Mouse (Mus musculus) heart, postnatal 0 days (tissue): ENCODE results near the gene Ttbk2. TPM values are rescaled to one million over a fixed set of nuclear protein-coding genes. Genes with fewer than 3 reads are reported as not detected.
A peak's percentile ranks its signal among the peaks of the same experiment; 100 is the strongest.

Experiments used
- ATAC-seq: fragments of 200-750 bp; cut with Nextera tagmentation; 2 replicates; pipeline ENCODE4 v1.8.0; 2017; ENCODE audit warnings: low read depth, moderate number of reproducible peaks, moderate library complexity; ENCODE audit not compliant: insufficient read depth
- DNase-seq: peaks from one replicate; pipeline ENCODE4 v3.0.0-alpha.2; 2016; ENCODE audit warnings: low spot score
- H3K27ac ChIP-seq: fragments of 300-500 bp; sonication (generic); 2 replicates; pipeline ENCODE4 v1.5.1; 2014; ENCODE audit warnings: low read depth, mild to moderate bottlenecking
- H3K27me3 ChIP-seq: fragments of 300-500 bp; sonication (generic); 2 replicates; pipeline ENCODE4 v1.6.1; 2014; ENCODE audit warnings: low read length, mixed read lengths; ENCODE audit not compliant: control insufficient read depth, insufficient read depth
- H3K36me3 ChIP-seq: fragments of 300-500 bp; sonication (generic); replicated peaks from 2 replicates; pipeline ENCODE4 v1.6.1; 2014; ENCODE audit warnings: low read length, mixed read lengths; ENCODE audit not compliant: control insufficient read depth, insufficient read depth
- H3K4me1 ChIP-seq: fragments of 300-500 bp; sonication (generic); 2 replicates; pipeline ENCODE4 v1.6.1; 2014; ENCODE audit warnings: antibody characterized with exemption; ENCODE audit not compliant: control insufficient read depth, insufficient read depth
- H3K4me2 ChIP-seq: fragments of 300-500 bp; sonication (generic); 2 replicates; pipeline ENCODE4 v1.6.1; 2014; ENCODE audit warnings: low read depth, mild to moderate bottlenecking, low read length, moderate library complexity
- H3K4me3 ChIP-seq: fragments of 300-500 bp; sonication (generic); 2 replicates; pipeline ENCODE4 v1.5.1; 2014; ENCODE audit warnings: low read depth, low read length
- H3K9ac ChIP-seq: fragments of 300-500 bp; sonication (generic); replicated peaks from 2 replicates; pipeline ENCODE4 v1.6.1; 2014; ENCODE audit warnings: low read depth, low read length, mixed read lengths
- H3K9me3 ChIP-seq: fragments of 300-500 bp; sonication (generic); replicated peaks from 2 replicates; pipeline ENCODE4 v1.6.1; 2016; ENCODE audit warnings: low read length; ENCODE audit not compliant: control insufficient read depth
- CTCF ChIP-seq: IDR thresholded peaks from 2 replicates; pipeline ENCODE4 v1.5.1; 2016; ENCODE audit warnings: antibody characterized with exemption, control low read depth, low read depth
- EP300 ChIP-seq: IDR thresholded peaks from 2 replicates; pipeline ENCODE4 v1.6.1; 2016; ENCODE audit warnings: antibody characterized with exemption, low read depth
- WGBS: fragments of 180-500 bp; shearing (Covaris S2); extraction: QIAGEN DNeasy Blood & Tissue Kit; methylation state at CpG from one replicate; pipeline ENCODE4 v1.1.7; 2014; 5-methylcytosine and 5-hydroxymethylcytosine counted together
- polyA plus RNA-seq: library from polyadenylated mRNA; unstranded; fragments of >200 nt; fragmentation: Nextera tagmentation; extraction: Ambion mirVana; gene quantifications from 2 replicates; pipeline ENCODE4 v1.2.1, GENCODE M21; 2015
- total RNA-seq: library from RNA; depleted of rRNA; stranded (reverse); fragments of >200 nt; gene quantifications from 2 replicates; pipeline ENCODE4 v1.2.3, GENCODE M21; 2014; ENCODE audit warnings: low replicate concordance

Gene Ttbk2
- total and polyA plus RNA-seq, 2 experiments from 2014 or later: 1.4 to 14.5 TPM

DNA sequence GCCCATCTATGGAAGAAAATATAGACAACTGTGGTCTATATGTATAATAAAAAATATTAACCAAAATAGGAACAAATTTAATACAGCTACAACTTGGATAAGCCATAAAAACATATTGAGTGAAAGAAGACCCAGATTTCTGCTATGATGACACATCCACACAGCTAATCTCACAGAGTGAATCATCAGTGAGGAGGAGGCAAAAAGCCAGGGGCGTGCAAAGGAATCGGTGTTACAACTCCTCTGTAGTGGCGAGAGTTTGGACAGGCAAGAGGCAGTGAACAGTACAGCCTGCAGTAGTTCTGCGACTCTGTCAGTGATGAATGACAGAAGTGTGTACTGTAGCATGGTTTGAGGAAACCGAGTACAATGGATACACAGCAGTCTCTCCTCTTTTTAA, 16.9 kb upstream of the Ttbk2 start:
- Histone ChIP-seq H3K9me3 (no peaks in the 10 kb centered on the region), H3K4me1 (no peaks in the 10 kb centered on the region), H3K4me3 (no peak overlapping the region), H3K9ac (no peak overlapping the region), H3K27ac (no peak overlapping the region), H3K27me3 (no peaks in the 10 kb centered on the region), H3K36me3 (peaks cover 38% of the 10 kb centered on the region), H3K4me2 (no peak overlapping the region)
- no peak for TF ChIP-seq CTCF
- TF ChIP-seq EP300: no peak
- DNase-seq (no peak), ATAC-seq (no peak)
- WGBS: 76% methylated on average over 5 of the region's 5 CpGs

DNA sequence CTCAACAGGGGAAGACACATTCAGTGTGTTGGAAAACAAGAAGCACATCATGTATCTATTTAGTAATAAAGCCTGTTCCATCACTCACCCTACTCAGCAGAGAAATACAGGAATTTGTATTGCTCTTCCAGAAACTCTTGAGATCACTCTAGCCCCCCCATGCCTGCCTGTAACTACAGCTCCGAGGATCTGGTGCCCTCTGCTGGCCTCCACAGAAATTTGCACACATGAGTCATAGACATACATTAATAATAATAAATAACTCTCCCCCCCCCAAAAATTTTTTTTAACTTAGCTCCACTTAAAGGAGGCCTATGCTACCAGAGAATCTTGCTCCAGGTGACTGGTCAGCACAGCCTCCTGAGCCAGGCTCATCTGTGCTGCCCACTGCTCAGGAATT, 16.2 kb upstream of the Ttbk2 start:
- TF ChIP-seq EP300 (no peak), CTCF (peak; percentile 71)
- Histone ChIP-seq H3K27me3 (no peaks in the 10 kb centered on the region), H3K36me3 (peaks cover 44% of the 10 kb centered on the region)

DNA sequence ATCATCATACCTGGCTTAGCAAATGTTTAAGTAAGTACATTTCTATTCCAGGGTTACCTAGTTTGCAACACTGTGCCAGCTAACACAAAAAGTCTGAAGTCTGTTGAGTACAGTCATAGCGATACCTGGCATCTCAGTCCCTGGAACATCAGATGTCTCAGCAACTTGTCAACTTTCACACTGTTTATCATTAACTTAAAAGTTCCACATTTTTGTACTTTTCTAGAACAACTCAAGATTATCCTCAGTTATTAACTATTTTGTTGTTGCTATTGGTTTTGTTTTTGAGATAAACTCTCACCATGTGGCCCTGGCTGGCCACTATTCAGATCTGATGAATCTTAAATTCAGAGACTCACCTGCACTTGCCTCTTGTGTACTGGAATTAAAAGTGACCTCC, 13.0 kb upstream of the Ttbk2 start:
- ATAC-seq (no peak), DNase-seq (no peak)
- H3K4me3 ChIP-seq: no peak overlapping the region
- no peaks in the 10 kb centered on the region for H3K4me1 ChIP-seq
- H3K9ac ChIP-seq: no peak overlapping the region
- WGBS: 100% methylated on average over 1 of the region's 1 CpGs
- H3K9me3 ChIP-seq: no peaks in the 10 kb centered on the region
- no peak overlapping the region for H3K4me2 ChIP-seq
- TF ChIP-seq CTCF (no peak), EP300 (no peak)
- peaks cover 51% of the 10 kb centered on the region for H3K36me3 ChIP-seq
- no peaks in the 10 kb centered on the region for H3K27me3 ChIP-seq
- no peak overlapping the region for H3K27ac ChIP-seq

More for the DNA sequence above, 16.2 kb upstream of the Ttbk2 start:
- no peaks in the 10 kb centered on the region for H3K4me1 ChIP-seq
- DNase-seq (no peak), ATAC-seq (peak; percentile 39; the same call in 1 of the 2 replicates)
- H3K27ac ChIP-seq: no peak overlapping the region
- H3K9ac ChIP-seq: no peak overlapping the region
- 16% methylated on average over 1 of the region's 1 CpGs for WGBS
- H3K4me2 ChIP-seq: no peak overlapping the region
- no peaks in the 10 kb centered on the region for H3K9me3 ChIP-seq
- no peak overlapping the region for H3K4me3 ChIP-seq

DNA sequence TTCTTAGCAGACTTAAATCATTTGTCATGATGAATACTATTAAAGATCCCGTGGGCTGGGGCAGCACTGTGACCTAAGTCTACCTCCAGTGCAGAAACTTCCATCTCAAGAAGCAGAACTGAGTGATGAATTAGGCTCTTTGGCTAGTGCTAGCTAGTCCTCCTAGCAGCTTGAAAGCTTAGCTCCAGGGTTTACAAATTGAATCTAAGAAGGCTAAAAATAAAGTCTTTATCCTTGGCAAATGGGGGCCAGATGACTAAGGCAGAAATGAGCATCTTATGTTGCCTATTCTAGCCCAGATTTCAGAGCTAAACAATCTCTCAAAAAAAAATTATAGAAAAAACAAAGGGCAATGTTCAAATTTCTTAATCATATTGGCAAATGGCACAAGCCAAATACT, 10.3 kb upstream of the Ttbk2 start:
- no peaks in the 10 kb centered on the region for H3K9me3 ChIP-seq
- 71% methylated on average over 1 of the region's 1 CpGs for WGBS
- no peak overlapping the region for H3K4me3 ChIP-seq
- no peak overlapping the region for H3K9ac ChIP-seq
- H3K27ac ChIP-seq: no peak overlapping the region
- H3K36me3 ChIP-seq: peaks cover 48% of the 10 kb centered on the region
- ATAC-seq (no peak), DNase-seq (no peak)
- H3K4me1 ChIP-seq: no peaks in the 10 kb centered on the region
- no peak overlapping the region for H3K4me2 ChIP-seq
- H3K27me3 ChIP-seq: no peaks in the 10 kb centered on the region
- TF ChIP-seq EP300 (no peak), CTCF (no peak)

DNA sequence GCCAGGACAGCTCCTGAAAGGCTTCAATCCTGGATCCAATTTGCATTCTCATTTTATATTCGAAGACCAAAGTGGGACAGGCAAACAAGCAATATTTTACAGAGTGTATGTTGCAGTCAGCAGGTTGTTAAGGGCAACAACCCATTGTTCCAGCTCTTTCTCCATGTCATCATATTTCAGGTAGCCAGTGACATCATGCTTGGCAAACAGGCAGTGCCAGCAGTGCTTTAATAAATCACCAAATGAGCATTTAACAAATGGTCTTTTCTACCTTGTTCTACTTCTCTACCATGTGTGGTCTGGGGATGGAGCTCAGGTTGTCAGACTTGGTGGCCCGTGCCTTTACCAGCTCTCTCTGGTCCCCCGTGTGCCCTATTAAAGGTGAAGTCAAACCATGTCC, 7.7 kb upstream of the Ttbk2 start:
- Histone ChIP-seq H3K9me3 (no peaks in the 10 kb centered on the region), H3K4me2 (no peak overlapping the region), H3K27me3 (no peaks in the 10 kb centered on the region), H3K36me3 (peaks cover 25% of the 10 kb centered on the region), H3K27ac (no peak overlapping the region), H3K4me3 (no peak overlapping the region), H3K9ac (no peak overlapping the region), H3K4me1 (no peaks in the 10 kb centered on the region)
- WGBS: 90% methylated on average over 3 of the region's 3 CpGs
- DNase-seq (no peak), ATAC-seq (no peak)
- TF ChIP-seq CTCF (no peak), EP300 (no peak)

DNA sequence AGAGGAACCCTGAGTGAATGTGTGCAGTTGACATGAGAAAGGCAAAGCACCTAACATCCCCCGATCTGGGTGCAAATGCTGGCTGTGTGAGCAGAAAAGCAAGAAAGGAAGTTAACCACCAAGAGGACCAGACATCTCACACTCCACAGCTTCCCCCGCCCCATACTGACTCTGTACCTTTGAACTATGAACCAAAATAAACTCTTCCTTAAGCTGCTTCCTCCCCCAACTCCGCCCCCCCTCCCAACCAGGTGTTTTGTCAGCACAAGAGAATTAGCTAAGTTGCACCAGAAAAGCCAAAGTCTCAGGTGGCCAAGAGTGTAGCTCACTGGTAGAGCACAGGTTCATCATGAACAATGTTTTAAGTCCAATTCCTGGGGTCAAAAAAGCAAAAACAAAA, 2.7 kb upstream of the Ttbk2 start:
- H3K9ac ChIP-seq: no peak overlapping the region
- 74% methylated on average over 3 of the region's 3 CpGs for WGBS
- no peak for TF ChIP-seq EP300
- no peak for TF ChIP-seq CTCF
- H3K4me3 ChIP-seq: no peak overlapping the region
- peaks cover 8% of the 10 kb centered on the region; the same call in 1 of the 2 replicates for H3K4me1 ChIP-seq
- peak overlapping the region; percentile 35; the same call in 1 of the 2 replicates for H3K27ac ChIP-seq
- no peak overlapping the region for H3K4me2 ChIP-seq
- no peaks in the 10 kb centered on the region for H3K36me3 ChIP-seq
- H3K9me3 ChIP-seq: no peaks in the 10 kb centered on the region
- ATAC-seq (no peak), DNase-seq (no peak)
- H3K27me3 ChIP-seq: no peaks in the 10 kb centered on the region
